Mouse (Mus musculus) T-cell, adult 2 months (primary cell): ENCODE measurements at regions not wholly inside any gene's neighbourhood (a gene's known extent, or its start where the extent isn't known, plus 50 kb on each side); places are given as distances from the start of the nearest gene placed in this dataset.
"Not testable (repeated sequence)": the region's sequence is repeated elsewhere in the genome, so short reads cannot be mapped to it uniquely, and the experiment has no call there.

Source experiments
- DNase-seq: peaks from one replicate; pipeline ENCODE4 v3.0.0; 2022; ENCODE audit warnings: low spot score

GRCm38 (mm10) chr8:126775334-126775733 is 170.3 kb downstream of the Tomm20 start:
- DNase-seq, result no peak

- DNase-seq, result no peak
Measured at GRCm38 (mm10) chr8:126774816-126775215, 170.8 kb downstream of the Tomm20 start.

GRCm38 (mm10) chr8:126772748-126773147 is 172.9 kb downstream of the Tomm20 start:
- no peak for DNase-seq

GRCm38 (mm10) chr8:126772194-126772593 is 173.4 kb downstream of the Tomm20 start:
- DNase-seq, result no peak

- not testable (repeated sequence) for DNase-seq
Measured at GRCm38 (mm10) chr8:126770374-126770773, 175.3 kb downstream of the Tomm20 start.

GRCm38 (mm10) chr8:126768142-126768541 is 174.4 kb upstream of the Irf2bp2 start:
- DNase-seq, result no peak

- no peak for DNase-seq
Measured at GRCm38 (mm10) chr8:126767341-126767740, 173.6 kb upstream of the Irf2bp2 start.

- no peak for DNase-seq
Measured at GRCm38 (mm10) chr8:126765693-126766238, 172.0 kb upstream of the Irf2bp2 start.

GRCm38 (mm10) chr8:126763600-126763999 is 169.8 kb upstream of the Irf2bp2 start:
- no peak for DNase-seq

GRCm38 (mm10) chr8:126759711-126760110 is 165.9 kb upstream of the Irf2bp2 start:
- no peak for DNase-seq

GRCm38 (mm10) chr8:126758951-126759350 is 165.2 kb upstream of the Irf2bp2 start:
- DNase-seq, result no peak

- peak; percentile 58 for DNase-seq
Measured at GRCm38 (mm10) chr8:126757951-126758757, 164.4 kb upstream of the Irf2bp2 start.

- no peak for DNase-seq
Measured at GRCm38 (mm10) chr8:126756300-126757097, 162.7 kb upstream of the Irf2bp2 start.

GRCm38 (mm10) chr8:126755669-126756068 is 161.9 kb upstream of the Irf2bp2 start:
- DNase-seq, result no peak

- DNase-seq, result no peak
Measured at GRCm38 (mm10) chr8:126754361-126754809, 160.6 kb upstream of the Irf2bp2 start.

- DNase-seq, result no peak
Measured at GRCm38 (mm10) chr8:126753059-126753855, 159.5 kb upstream of the Irf2bp2 start.

GRCm38 (mm10) chr8:126751416-126752140 is 157.8 kb upstream of the Irf2bp2 start:
- DNase-seq, result no peak

- DNase-seq, result no peak
Measured at GRCm38 (mm10) chr8:126745992-126746775, 152.4 kb upstream of the Irf2bp2 start.

GRCm38 (mm10) chr8:126744747-126745382 is 151.1 kb upstream of the Irf2bp2 start:
- DNase-seq, result no peak

GRCm38 (mm10) chr8:126743296-126743695 is 149.5 kb upstream of the Irf2bp2 start:
- DNase-seq, result no peak
